Mouse (Mus musculus) right cerebral cortex, adult 18-20 months (tissue): ENCODE data around the gene Ptgdr2.

ENCODE experiments used
- DNase-seq: peaks from one replicate; pipeline ENCODE4 v3.0.0; 2022; ENCODE audit warnings: mixed read lengths

The Ptgdr2 gene

GRCm38 (mm10) chr19:10937110-10937563, at the start of gene Ptgdr2:
Gene Ptgdr2 (plus strand): TSS chr19:10937160.
- no peak for DNase-seq

GRCm38 (mm10) chr19:10892201-10892600, 44.8 kb upstream of the Ptgdr2 start:
- no peak for DNase-seq

DNA sequence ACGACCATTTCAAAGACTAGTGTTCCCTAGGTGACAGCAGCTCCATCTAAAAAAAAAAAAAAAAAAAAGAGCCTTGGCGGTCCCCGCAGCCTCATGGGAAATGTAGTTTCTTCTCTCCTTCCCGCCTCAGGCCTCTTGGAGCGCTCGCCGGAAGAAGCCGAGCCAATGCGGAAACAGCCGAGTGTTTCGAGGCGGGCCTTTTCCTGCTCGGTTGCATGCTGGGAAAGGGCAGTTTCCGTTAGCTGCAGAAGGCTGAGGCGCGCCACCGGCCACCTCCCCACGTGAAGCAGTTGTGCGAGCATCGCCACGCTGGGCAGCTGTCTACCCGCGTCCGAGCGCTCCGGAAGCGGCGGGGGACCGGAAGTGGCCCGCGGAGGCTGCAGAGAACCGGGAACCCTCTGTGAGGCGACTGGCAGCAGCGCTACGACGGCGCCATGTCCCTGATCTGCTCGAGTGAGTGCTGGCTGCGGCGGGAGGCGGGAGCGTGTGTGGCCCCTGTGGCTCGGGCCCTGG, 41.9 kb upstream of the Ptgdr2 start, which contains the start of gene Prpf19:
Gene Prpf19, plus strand, starts transcription at position 216 of the 513 bp plus-strand sequence.
- DNase-seq: peak; percentile 99

GRCm38 (mm10) chr19:10895708-10896107, 41.3 kb upstream of the Ptgdr2 start:
- DNase-seq: no peak

GRCm38 (mm10) chr19:10896849-10897248, 40.1 kb upstream of the Ptgdr2 start:
- no peak for DNase-seq

GRCm38 (mm10) chr19:10897491-10897890, 39.5 kb upstream of the Ptgdr2 start:
- no peak for DNase-seq

DNA sequence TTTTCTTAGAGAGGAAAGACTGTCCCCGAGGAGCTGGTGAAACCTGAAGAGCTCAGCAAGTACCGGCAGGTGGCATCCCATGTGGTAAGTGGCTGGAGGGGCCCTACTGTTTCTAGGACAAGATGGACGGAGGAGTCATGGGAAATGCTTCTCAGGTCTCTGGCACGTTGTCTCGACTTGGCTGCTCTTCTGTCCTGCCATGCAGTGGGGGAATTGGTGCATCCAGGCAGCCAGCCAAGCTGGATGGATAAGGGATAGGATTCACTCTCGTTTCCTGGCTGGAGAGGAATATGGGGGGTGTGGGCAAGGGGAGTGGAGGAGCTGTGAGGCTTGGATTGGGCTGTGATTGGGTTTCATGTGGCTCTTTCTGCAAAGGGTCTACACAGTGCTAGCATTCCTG, 36.6 kb upstream of the Ptgdr2 start:
- no peak for DNase-seq

DNA sequence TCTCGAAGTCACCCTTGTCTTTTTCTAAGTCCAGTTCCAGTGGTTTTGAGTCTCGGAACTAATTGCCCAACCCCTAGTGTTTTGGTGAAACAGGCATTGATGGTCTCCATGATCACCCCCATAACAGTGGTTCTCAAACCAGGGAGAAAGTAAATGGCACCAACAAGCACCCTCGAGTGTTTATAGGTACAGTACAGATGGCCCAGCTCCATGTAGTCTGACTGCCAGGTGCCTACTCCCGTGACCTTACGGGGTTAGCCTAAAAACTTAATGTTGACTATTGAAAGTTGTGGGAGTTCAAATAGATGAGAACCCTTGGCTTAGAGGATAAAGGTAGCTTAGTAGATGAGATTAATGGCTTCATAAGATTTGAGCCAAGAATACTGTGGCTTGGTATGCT, 35.9 kb upstream of the Ptgdr2 start:
- DNase-seq: no peak

DNA sequence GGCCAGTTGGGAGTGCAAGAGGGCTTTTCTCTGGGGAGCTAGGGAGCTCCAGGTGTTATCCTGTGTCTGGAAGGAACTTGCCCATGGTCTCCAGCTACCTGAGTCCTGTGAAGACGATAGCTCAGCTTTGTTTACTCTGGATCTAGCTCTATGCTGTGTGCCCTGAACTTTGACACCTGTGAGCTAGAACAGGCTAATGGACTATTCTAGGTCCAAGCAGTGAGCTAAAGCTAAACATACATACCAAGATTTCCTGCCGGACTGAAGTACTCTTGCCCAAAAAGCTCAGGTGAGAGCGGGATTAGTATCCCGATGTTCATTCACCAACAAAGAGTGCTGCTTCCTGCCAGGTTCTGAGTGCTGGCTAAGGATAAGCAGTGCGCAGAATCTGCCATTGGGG, 32.4 kb upstream of the Ptgdr2 start:
- DNase-seq: no peak

GRCm38 (mm10) chr19:10904927-10905727, 31.8 kb upstream of the Ptgdr2 start:
- peak; percentile 78 for DNase-seq

GRCm38 (mm10) chr19:10905728-10906000, 31.3 kb upstream of the Ptgdr2 start:
- DNase-seq: no peak

GRCm38 (mm10) chr19:10907891-10908290, 29.1 kb upstream of the Ptgdr2 start:
- DNase-seq: peak; percentile 46

- no peak for DNase-seq
Measured at GRCm38 (mm10) chr19:10909087-10909721, 27.8 kb upstream of the Ptgdr2 start.

GRCm38 (mm10) chr19:10914291-10914690, 22.7 kb upstream of the Ptgdr2 start:
- DNase-seq: no peak

GRCm38 (mm10) chr19:10914870-10915269, 22.1 kb upstream of the Ptgdr2 start:
- DNase-seq: no peak

GRCm38 (mm10) chr19:10916506-10916905, 20.5 kb upstream of the Ptgdr2 start:
- DNase-seq: no peak

DNA sequence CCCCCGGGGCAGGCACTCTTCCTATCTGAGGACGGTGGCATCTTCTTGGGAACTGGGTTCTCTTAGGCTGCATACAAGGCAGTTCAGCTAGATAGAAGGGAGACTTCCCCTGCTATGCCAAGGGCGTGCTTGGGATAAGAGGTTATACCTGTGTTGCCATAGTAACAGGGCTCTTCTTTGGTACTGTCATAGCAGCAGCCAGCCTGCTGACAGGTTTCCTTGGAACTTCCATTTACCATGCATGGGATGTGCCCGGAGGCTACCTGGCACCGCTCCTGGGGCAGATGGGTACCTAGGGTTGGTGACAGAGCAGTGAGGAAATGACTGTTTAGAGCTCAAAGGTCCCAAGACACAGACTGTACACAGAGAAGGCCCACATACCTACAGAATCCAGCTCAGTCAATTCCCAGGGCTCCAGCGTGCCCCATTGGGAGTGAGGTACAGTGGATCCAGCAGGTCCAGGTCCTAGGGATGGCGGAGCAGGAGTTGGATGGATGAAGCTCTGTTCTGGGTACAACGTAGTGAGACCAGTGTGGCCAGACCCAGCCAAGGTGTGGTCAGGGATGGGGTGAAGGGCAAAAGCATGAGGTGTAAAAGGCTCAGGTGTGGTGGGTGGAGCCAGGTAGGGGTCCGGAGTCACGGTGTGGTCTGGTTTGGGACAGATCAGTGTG, 18.5 kb upstream of the Ptgdr2 start:
- DNase-seq: no peak

GRCm38 (mm10) chr19:10920532-10920931, 16.4 kb upstream of the Ptgdr2 start, which contains the start of gene Zp1:
Gene Zp1 (minus strand): TSS chr19:10920632.
- DNase-seq: no peak

DNA sequence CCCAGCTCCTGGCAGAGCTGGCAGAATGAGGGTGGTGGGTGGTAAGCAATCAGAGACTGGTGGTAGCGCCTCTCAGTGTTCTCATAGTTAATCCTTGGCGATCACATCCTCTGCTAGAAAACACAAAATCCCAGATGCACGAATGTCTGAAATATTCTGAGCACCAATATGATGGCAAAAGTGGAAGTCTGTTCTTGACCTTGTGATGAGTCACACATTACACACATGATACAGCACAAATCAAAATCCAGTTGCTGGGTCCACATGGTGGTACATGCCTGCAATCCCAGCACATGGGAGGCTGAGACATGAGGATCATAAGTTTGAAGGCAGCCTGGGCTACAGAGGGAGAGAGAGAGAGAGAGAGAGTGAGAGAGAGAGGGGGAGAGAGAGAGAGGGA, 15.9 kb upstream of the Ptgdr2 start:
- no peak for DNase-seq

DNA sequence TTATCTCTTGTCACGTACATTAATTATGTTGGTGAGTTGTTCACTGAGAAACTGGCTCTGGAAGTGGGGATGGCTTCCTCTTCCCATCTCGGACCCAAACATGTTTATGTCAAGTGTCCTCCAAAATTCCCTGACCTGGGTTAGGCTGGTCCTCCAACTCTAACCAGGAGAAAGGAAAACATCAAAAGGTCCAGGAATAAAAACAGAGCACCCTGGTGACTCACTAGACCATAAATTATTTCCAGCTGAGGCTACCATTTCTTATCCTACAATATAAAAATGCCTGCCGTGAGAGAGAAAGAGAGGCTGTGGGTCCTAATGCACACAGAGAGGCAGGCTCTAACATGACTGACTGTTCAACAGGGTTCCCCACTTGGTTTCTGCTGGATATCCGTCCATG, 12.7 kb upstream of the Ptgdr2 start:
- no peak for DNase-seq

GRCm38 (mm10) chr19:10926123-10926621, 10.8 kb upstream of the Ptgdr2 start:
- no peak for DNase-seq

GRCm38 (mm10) chr19:10926666-10927065, 10.3 kb upstream of the Ptgdr2 start:
- no peak for DNase-seq

GRCm38 (mm10) chr19:10930641-10931040, 6.3 kb upstream of the Ptgdr2 start:
- no peak for DNase-seq
